Mouse (Mus musculus) neural tube, embryonic 15.5 days (tissue): ENCODE results near the gene Cers1. TPM values are rescaled to one million over a fixed set of nuclear protein-coding genes. Genes with fewer than 3 reads are reported as not detected.

Source experiments
- ATAC-seq: fragments of 200-750 bp; cut with Nextera tagmentation; 2 replicates; pipeline ENCODE4 v1.8.0; 2017; ENCODE audit warnings: mild to moderate bottlenecking, moderate TSS enrichment, moderate library complexity; ENCODE audit not compliant: low FRiP score
- H3K27ac ChIP-seq: fragments of 300-500 bp; sonication (generic); replicated peaks from 2 replicates; pipeline ENCODE4 v1.5.1; 2015; ENCODE audit warnings: mild to moderate bottlenecking, inconsistent platforms
- H3K27me3 ChIP-seq: fragments of 300-500 bp; sonication (generic); replicated peaks from 2 replicates; pipeline ENCODE4 v1.6.1; 2015; ENCODE audit warnings: inconsistent platforms
- H3K36me3 ChIP-seq: fragments of 300-500 bp; sonication (generic); 2 replicates; pipeline ENCODE4 v1.6.1; 2015; ENCODE audit warnings: inconsistent platforms
- H3K4me1 ChIP-seq: fragments of 300-500 bp; sonication (generic); 2 replicates; pipeline ENCODE4 v1.6.1; 2015; ENCODE audit warnings: inconsistent platforms
- H3K4me2 ChIP-seq: fragments of 300-500 bp; sonication (generic); 2 replicates; pipeline ENCODE4 v1.6.1; 2015; ENCODE audit warnings: inconsistent platforms, mild to moderate bottlenecking, moderate library complexity
- H3K4me3 ChIP-seq: fragments of 300-500 bp; sonication (generic); replicated peaks from 2 replicates; pipeline ENCODE4 v1.5.1; 2015; ENCODE audit warnings: mild to moderate bottlenecking, inconsistent platforms
- H3K9ac ChIP-seq: fragments of 300-500 bp; sonication (generic); replicated peaks from 2 replicates; pipeline ENCODE4 v1.6.1; 2015; ENCODE audit warnings: mild to moderate bottlenecking, inconsistent platforms
- H3K9me3 ChIP-seq: fragments of 300-500 bp; sonication (generic); replicated peaks from 2 replicates; pipeline ENCODE4 v1.6.1; 2016; ENCODE audit warnings: inconsistent platforms
- whole genome bisulfite sequencing: fragments of 180-500 bp; shearing (Covaris S2); methylation state at CpG from one replicate; pipeline ENCODE4 v1.1.7; 2015; ENCODE audit warnings: mixed read lengths; 5-methylcytosine and 5-hydroxymethylcytosine counted together
- polyA plus RNA-seq: library from polyadenylated mRNA; unstranded; fragments of >200 nt; fragmentation: Nextera tagmentation; extraction: Ambion mirVana; gene quantifications from 2 replicates; pipeline ENCODE4 v1.2.1, GENCODE M21; 2015

Gene Cers1
- polyA plus RNA-seq, 1 experiment from 2014 or later: 42.4 TPM

GRCm38 (mm10) chr8:70283136-70284077, 32.2 kb upstream of the Cers1 start:
- H3K27me3 ChIP-seq: no peaks in the 10 kb centered on the region
- peak overlapping the region; percentile 67 for H3K27ac ChIP-seq
- WGBS: under 1% methylated on average over 55 of the region's 55 CpGs
- peaks cover 20% of the 10 kb centered on the region for H3K36me3 ChIP-seq
- peak; percentile 50 for ATAC-seq
- H3K4me1 ChIP-seq: peaks cover 26% of the 10 kb centered on the region
- H3K4me3 ChIP-seq: peak overlapping the region; percentile 83
- H3K9me3 ChIP-seq: no peaks in the 10 kb centered on the region
- H3K9ac ChIP-seq: peak overlapping the region; percentile 84
- peak overlapping the region; percentile 91 for H3K4me2 ChIP-seq

- Histone ChIP-seq H3K27me3 (no peaks in the 10 kb centered on the region), H3K9me3 (no peaks in the 10 kb centered on the region), H3K4me1 (peaks cover 26% of the 10 kb centered on the region), H3K9ac (no peak overlapping the region), H3K4me2 (peak overlapping the region; percentile 13; the same call in 1 of the 2 replicates), H3K36me3 (peaks cover 23% of the 10 kb centered on the region), H3K4me3 (peak overlapping the region; percentile 8; the same call in 1 of the 2 replicates), H3K27ac (no peak overlapping the region)
- 72% methylated on average over 5 of the region's 5 CpGs for WGBS
- no peak for ATAC-seq
Observed at GRCm38 (mm10) chr8:70284421-70284820, 31.2 kb upstream of the Cers1 start.

- Histone ChIP-seq H3K9me3 (no peaks in the 10 kb centered on the region), H3K4me2 (no peak overlapping the region), H3K27ac (no peak overlapping the region), H3K36me3 (peaks cover 26% of the 10 kb centered on the region), H3K4me1 (peaks cover 26% of the 10 kb centered on the region), H3K9ac (no peak overlapping the region), H3K4me3 (no peak overlapping the region), H3K27me3 (no peaks in the 10 kb centered on the region)
- 97% methylated on average over 15 of the region's 15 CpGs for WGBS
- no peak for ATAC-seq
Observed at GRCm38 (mm10) chr8:70285304-70285703, 30.3 kb upstream of the Cers1 start.

GRCm38 (mm10) chr8:70286737-70287136, 28.8 kb upstream of the Cers1 start:
- H3K9me3 ChIP-seq: no peaks in the 10 kb centered on the region
- 92% methylated on average over 8 of the region's 8 CpGs for WGBS
- peaks cover 39% of the 10 kb centered on the region for H3K36me3 ChIP-seq
- no peak overlapping the region for H3K27ac ChIP-seq
- no peak overlapping the region for H3K9ac ChIP-seq
- no peak overlapping the region for H3K4me2 ChIP-seq
- no peaks in the 10 kb centered on the region for H3K27me3 ChIP-seq
- H3K4me1 ChIP-seq: peaks cover 26% of the 10 kb centered on the region
- ATAC-seq: no peak
- H3K4me3 ChIP-seq: no peak overlapping the region

- no peak overlapping the region for H3K9ac ChIP-seq
- no peak overlapping the region for H3K4me3 ChIP-seq
- 79% methylated on average over 5 of the region's 5 CpGs for WGBS
- peaks cover 83% of the 10 kb centered on the region for H3K36me3 ChIP-seq
- H3K27ac ChIP-seq: no peak overlapping the region
- ATAC-seq: no peak
- H3K4me1 ChIP-seq: no peaks in the 10 kb centered on the region
- H3K4me2 ChIP-seq: no peak overlapping the region
- H3K27me3 ChIP-seq: no peaks in the 10 kb centered on the region
- H3K9me3 ChIP-seq: no peaks in the 10 kb centered on the region
Observed at GRCm38 (mm10) chr8:70293988-70294405, 21.6 kb upstream of the Cers1 start.

GRCm38 (mm10) chr8:70300881-70301280, 14.7 kb upstream of the Cers1 start:
- peaks cover 52% of the 10 kb centered on the region for H3K36me3 ChIP-seq
- 75% methylated on average over 3 of the region's 3 CpGs for WGBS
- peak overlapping the region; percentile 92; the same call in 1 of the 2 replicates for H3K4me2 ChIP-seq
- no peaks in the 10 kb centered on the region for H3K27me3 ChIP-seq
- no peaks in the 10 kb centered on the region for H3K9me3 ChIP-seq
- H3K4me1 ChIP-seq: peaks cover 32% of the 10 kb centered on the region
- no peak overlapping the region for H3K9ac ChIP-seq
- no peak overlapping the region for H3K4me3 ChIP-seq
- H3K27ac ChIP-seq: no peak overlapping the region
- no peak for ATAC-seq

GRCm38 (mm10) chr8:70302358-70302890, 13.2 kb upstream of the Cers1 start, which contains the start of the genes Ddx49 and Cope:
Gene Ddx49 (minus strand): TSS chr8:70302489.
Gene Cope (plus strand): TSS chr8:70302518.
- ATAC-seq: peak; percentile 94
- WGBS: 0% methylated on average over 40 of the region's 40 CpGs
- Histone ChIP-seq H3K4me2 (peak within 1 kb of the TSS; percentile 92), H3K27me3 (no peaks in the 10 kb centered on the region), H3K9ac (peak within 1 kb of the TSS; percentile 57), H3K36me3 (peaks cover 49% of the 10 kb centered on the region), H3K4me3 (peak within 1 kb of the TSS; percentile 65), H3K27ac (peak within 1 kb of the TSS; percentile 73), H3K4me1 (peaks cover 32% of the 10 kb centered on the region), H3K9me3 (no peaks in the 10 kb centered on the region)

GRCm38 (mm10) chr8:70302901-70303300, 12.7 kb upstream of the Cers1 start:
- H3K36me3 ChIP-seq: peaks cover 49% of the 10 kb centered on the region
- WGBS: 6% methylated on average over 16 of the region's 16 CpGs
- ATAC-seq: peak; percentile 30

GRCm38 (mm10) chr8:70309311-70309710, 6.3 kb upstream of the Cers1 start:
- no peak overlapping the region for H3K27ac ChIP-seq
- no peak for ATAC-seq
- H3K9me3 ChIP-seq: no peaks in the 10 kb centered on the region
- peaks cover 6% of the 10 kb centered on the region for H3K4me1 ChIP-seq
- WGBS: 33% methylated on average over 2 of the region's 2 CpGs
- peaks cover 82% of the 10 kb centered on the region for H3K36me3 ChIP-seq
- H3K9ac ChIP-seq: no peak overlapping the region
- no peak overlapping the region for H3K4me3 ChIP-seq
- H3K4me2 ChIP-seq: no peak overlapping the region
- H3K27me3 ChIP-seq: no peaks in the 10 kb centered on the region

More at GRCm38 (mm10) chr8:70302901-70303300, 12.7 kb upstream of the Cers1 start:
- Histone ChIP-seq H3K27ac (peak overlapping the region; percentile 73), H3K9ac (peak overlapping the region; percentile 57), H3K4me2 (peak overlapping the region; percentile 92), H3K4me3 (peak overlapping the region; percentile 65), H3K27me3 (no peaks in the 10 kb centered on the region), H3K9me3 (no peaks in the 10 kb centered on the region), H3K4me1 (peaks cover 32% of the 10 kb centered on the region)

- no peaks in the 10 kb centered on the region for H3K27me3 ChIP-seq
- H3K4me3 ChIP-seq: no peak overlapping the region; the same call in 1 of the 2 replicates
- peaks cover 49% of the 10 kb centered on the region for H3K36me3 ChIP-seq
- peaks cover 33% of the 10 kb centered on the region for H3K4me1 ChIP-seq
- no peak for ATAC-seq
- 81% methylated on average over 2 of the region's 2 CpGs for WGBS
- no peak overlapping the region for H3K27ac ChIP-seq
- H3K9me3 ChIP-seq: no peaks in the 10 kb centered on the region
- H3K9ac ChIP-seq: no peak overlapping the region
- no peak overlapping the region for H3K4me2 ChIP-seq
Observed at GRCm38 (mm10) chr8:70313399-70313798, 2.2 kb upstream of the Cers1 start.

GRCm38 (mm10) chr8:70316511-70317504, 1.2 kb downstream of the Cers1 start:
- Histone ChIP-seq H3K9ac (peak overlapping the region; percentile 56), H3K4me2 (peak overlapping the region; percentile 63), H3K27ac (peak overlapping the region; percentile 90), H3K4me3 (peak overlapping the region; percentile 48), H3K27me3 (no peaks in the 10 kb centered on the region), H3K36me3 (peaks cover 43% of the 10 kb centered on the region), H3K4me1 (peaks cover 34% of the 10 kb centered on the region), H3K9me3 (no peaks in the 10 kb centered on the region)
- WGBS: 6% methylated on average over 15 of the region's 15 CpGs
- ATAC-seq: peak; percentile 82
